8 mouse cellular contexts compared by ENCODE assay signal in genomic region chr10:67061823-67062222, GRCm38 (mm10). TPM values are rescaled to one million over a fixed set of nuclear protein-coding genes. Genes with fewer than 3 reads are reported as not detected.
DNase-seq lines count a peak whose midpoint lies in the region; ATAC-seq lines count a peak whose summit lies in the region.
"Had no signal": no experiment of that assay in that cellular context is flagged by ENCODE, and none has a peak within 500 bp of the region (broad histone marks: within the 10 kb centered on the region; RNA-seq: fewer than 3 reads in every experiment).

No protein-coding gene starts in this region.

- H3K9me3 ChIP-seq in kidney, embryonic 16.5 days (ENCODE audit: low read length) = no peaks in the 10 kb centered on the region
- no peaks in the 10 kb centered on the region for H3K9me3 ChIP-seq in embryonic facial prominence, embryonic 14.5 days (ENCODE audit: control insufficient read depth, low read length)
- H3K9me3 ChIP-seq in hindbrain, embryonic 15.5 days = no peaks in the 10 kb centered on the region
- H3K9me3 ChIP-seq in neural tube, embryonic 13.5 days = no peaks in the 10 kb centered on the region

- 0 out of 2 replicates have a peak overlapping the region, but pooled peaks have one; percentile 16 for H3K9ac ChIP-seq in kidney, embryonic 16.5 days (replicated peaks; ENCODE audit: low read length)
- H3K9ac ChIP-seq in embryonic facial prominence, embryonic 14.5 days (ENCODE audit: low read depth, low read length) = no peak overlapping the region
- no peak overlapping the region for H3K9ac ChIP-seq in hindbrain, embryonic 15.5 days
- H3K9ac ChIP-seq in neural tube, embryonic 13.5 days = peak overlapping the region; percentile 23

- H3K36me3 ChIP-seq in kidney, embryonic 16.5 days (ENCODE audit: insufficient read depth, low read length) = no peaks in the 10 kb centered on the region
- H3K36me3 ChIP-seq in embryonic facial prominence, embryonic 14.5 days (ENCODE audit: control insufficient read depth, insufficient read depth, low read length) = 0 out of 2 replicates have a peak, but pooled peaks cover 3% of the 10 kb centered on the region
- H3K36me3 ChIP-seq in hindbrain, embryonic 15.5 days = no peaks in the 10 kb centered on the region
- H3K36me3 ChIP-seq in neural tube, embryonic 13.5 days = no peaks in the 10 kb centered on the region

- no peak overlapping the region for H3K4me2 ChIP-seq in kidney, embryonic 16.5 days (replicated peaks; ENCODE audit: low read depth, low read length)
- no peak overlapping the region for H3K4me2 ChIP-seq in embryonic facial prominence, embryonic 14.5 days (ENCODE audit: low read depth, low read length)
- H3K4me2 ChIP-seq in hindbrain, embryonic 15.5 days = peak overlapping the region; percentile 22; the same call in 1 of the 2 replicates
- H3K4me2 ChIP-seq in neural tube, embryonic 13.5 days = peak overlapping the region; percentile 13

- peaks cover 9% of the 10 kb centered on the region; the same call in 1 of the 2 replicates for H3K4me1 ChIP-seq in kidney, embryonic 16.5 days (ENCODE audit: insufficient read depth, low read length)
- peaks cover 29% of the 10 kb centered on the region for H3K4me1 ChIP-seq in embryonic facial prominence, embryonic 14.5 days (ENCODE audit: control insufficient read depth, insufficient read depth, low read length)
- peaks cover 43% of the 10 kb centered on the region for H3K4me1 ChIP-seq in hindbrain, embryonic 15.5 days (replicated peaks)
- H3K4me1 ChIP-seq in neural tube, embryonic 13.5 days (replicated peaks) = peaks cover 65% of the 10 kb centered on the region

- no peak overlapping the region for H3K4me3 ChIP-seq in kidney, embryonic 16.5 days (ENCODE audit: low read length)
- no peak overlapping the region for H3K4me3 ChIP-seq in embryonic facial prominence, embryonic 14.5 days (ENCODE audit: low read depth, low read length)
- no peak overlapping the region for H3K4me3 ChIP-seq in hindbrain, embryonic 15.5 days
- H3K4me3 ChIP-seq in neural tube, embryonic 13.5 days = no peak overlapping the region

- ATAC-seq in kidney, embryonic 16.5 days (ENCODE audit: low FRiP score, low TSS enrichment) = no peak
- no peak for ATAC-seq in embryonic facial prominence, embryonic 14.5 days (ENCODE audit: low read depth)
- no peak; the same call in 1 of the 2 replicates for ATAC-seq in hindbrain, embryonic 15.5 days (ENCODE audit: low FRiP score, low read depth)
- ATAC-seq in neural tube, embryonic 13.5 days (ENCODE audit: low read depth) = no peak

- DNase-seq in kidney, postnatal 25 days = no peak
- DNase-seq in embryonic facial prominence, embryonic 14.5 days (ENCODE audit: low spot score) = no peak
- DNase-seq in urinary bladder, postnatal 25 days (ENCODE audit: low spot score) = no peak
- no peak for DNase-seq in right cerebral cortex, postnatal 10 days (ENCODE audit: low spot score in 2 of 2)

- H3K27me3 ChIP-seq in kidney, embryonic 16.5 days (ENCODE audit: insufficient read depth, low read length) = no peaks in the 10 kb centered on the region
- no peaks in the 10 kb centered on the region for H3K27me3 ChIP-seq in embryonic facial prominence, embryonic 14.5 days (replicated peaks; ENCODE audit: control insufficient read depth, insufficient read depth, low read length)
- no peaks in the 10 kb centered on the region for H3K27me3 ChIP-seq in hindbrain, embryonic 15.5 days
- no peaks in the 10 kb centered on the region for H3K27me3 ChIP-seq in neural tube, embryonic 13.5 days

- 0 out of 2 replicates have a peak overlapping the region, but pooled peaks have one; percentile 15 for H3K27ac ChIP-seq in kidney, embryonic 16.5 days (ENCODE audit: low read length)
- peak overlapping the region; percentile 63 for H3K27ac ChIP-seq in embryonic facial prominence, embryonic 14.5 days (replicated peaks; ENCODE audit: low read depth, low read length)
- H3K27ac ChIP-seq in hindbrain, embryonic 15.5 days (replicated peaks) = peak overlapping the region; percentile 69
- H3K27ac ChIP-seq in neural tube, embryonic 13.5 days (replicated peaks) = peak overlapping the region; percentile 81
- H3K27ac ChIP-seq: macrophage had no signal

- 51% methylated on average over 4 of the region's 4 CpGs for WGBS in kidney, embryonic 16.5 days
- 42% methylated on average over 4 of the region's 4 CpGs for WGBS in embryonic facial prominence, embryonic 14.5 days
- WGBS in hindbrain, embryonic 15.5 days = 54% methylated on average over 4 of the region's 4 CpGs
- 46% methylated on average over 4 of the region's 4 CpGs for WGBS in neural tube, embryonic 13.5 days

RNA-seq across cellular contexts. Expression of gene Jmjd1c, which starts 34.1 kb away (rescaled TPM):
- 30.5 and 33.7 TPM in 2 replicates for polyA plus RNA-seq in kidney, embryonic 16.5 days (2015; fragmentation: Nextera tagmentation; extraction: Ambion mirVana)
- 44.0 and 44.4 TPM in 2 replicates for polyA plus RNA-seq in embryonic facial prominence, embryonic 14.5 days (2014; fragmentation: Nextera tagmentation; extraction: Ambion mirVana)
- 51.0 and 53.9 TPM in 2 replicates for polyA plus RNA-seq in hindbrain, embryonic 15.5 days (2015; fragmentation: Nextera tagmentation; extraction: Ambion mirVana)
- polyA plus RNA-seq in neural tube, embryonic 13.5 days (2015; fragmentation: Nextera tagmentation; extraction: Ambion mirVana) = 51.4 and 52.4 TPM in 2 replicates

RNA-seq across cellular contexts. Expression of gene Reep3, which starts 34.9 kb away (rescaled TPM):
- polyA plus RNA-seq in kidney, embryonic 16.5 days (2015; fragmentation: Nextera tagmentation; extraction: Ambion mirVana) = 41.6 and 51.0 TPM in 2 replicates
- 39.6 and 40.0 TPM in 2 replicates for polyA plus RNA-seq in embryonic facial prominence, embryonic 14.5 days (2014; fragmentation: Nextera tagmentation; extraction: Ambion mirVana)
- 32.8 and 36.2 TPM in 2 replicates for polyA plus RNA-seq in hindbrain, embryonic 15.5 days (2015; fragmentation: Nextera tagmentation; extraction: Ambion mirVana)
- 54.6 and 61.1 TPM in 2 replicates for polyA plus RNA-seq in neural tube, embryonic 13.5 days (2015; fragmentation: Nextera tagmentation; extraction: Ambion mirVana)

Comparison
In these comparisons a context has a peak if more than half of its experiments do, and no peak if none do; other contexts are left out.
1. H3K27ac ChIP-seq: peak in every context shown above with its lines; median percentile 81 in neural tube, embryonic 13.5 days; 69 in hindbrain, embryonic 15.5 days; 63 in embryonic facial prominence, embryonic 14.5 days; 15 in kidney, embryonic 16.5 days.
2. H3K4me2 ChIP-seq: peak in hindbrain, embryonic 15.5 days (single experiment) and neural tube, embryonic 13.5 days (single experiment); none in kidney, embryonic 16.5 days (single experiment) and embryonic facial prominence, embryonic 14.5 days (single experiment).
3. H3K9ac ChIP-seq: peak in kidney, embryonic 16.5 days (single experiment) and neural tube, embryonic 13.5 days (single experiment); none in embryonic facial prominence, embryonic 14.5 days (single experiment) and hindbrain, embryonic 15.5 days (single experiment).